Mouse (Mus musculus) liver, embryonic 16.5 days (tissue): Measurements from ENCODE around the gene Gja1. TPM values are rescaled to one million over a fixed set of nuclear protein-coding genes. Genes with fewer than 3 reads are reported as not detected.

Experiments
- ATAC-seq: fragments of 200-750 bp; cut with Nextera tagmentation; 2 replicates; pipeline ENCODE4 v1.8.0; 2017; ENCODE audit warnings: low read depth, mild to moderate bottlenecking, moderate number of reproducible peaks, moderate library complexity
- H3K27ac ChIP-seq: fragments of 300-500 bp; sonication (generic); 2 replicates; pipeline ENCODE4 v1.5.1; 2014; ENCODE audit warnings: mild to moderate bottlenecking, low read length
- H3K27me3 ChIP-seq: fragments of 300-500 bp; sonication (generic); 2 replicates; pipeline ENCODE4 v1.6.1; 2014; ENCODE audit warnings: low read depth, low read length, mixed read lengths; ENCODE audit not compliant: control insufficient read depth, insufficient read depth
- H3K36me3 ChIP-seq: fragments of 300-500 bp; sonication (generic); 2 replicates; pipeline ENCODE4 v1.6.1; 2014; ENCODE audit warnings: mild to moderate bottlenecking; ENCODE audit not compliant: control insufficient read depth, insufficient read depth
- H3K4me1 ChIP-seq: fragments of 300-500 bp; sonication (generic); 2 replicates; pipeline ENCODE4 v1.6.1; 2014; ENCODE audit warnings: low read depth, low read length, mixed read lengths; ENCODE audit not compliant: control insufficient read depth
- H3K4me2 ChIP-seq: fragments of 300-500 bp; sonication (generic); 2 replicates; pipeline ENCODE4 v1.6.1; 2014; ENCODE audit warnings: low read depth, low read length, mixed read lengths
- H3K4me3 ChIP-seq: fragments of 300-500 bp; sonication (generic); 2 replicates; pipeline ENCODE4 v1.5.1; 2014; ENCODE audit warnings: low read depth, mild to moderate bottlenecking, low read length
- H3K9ac ChIP-seq: fragments of 300-500 bp; sonication (generic); 2 replicates; pipeline ENCODE4 v1.6.1; 2014; ENCODE audit warnings: low read depth, low read length
- H3K9me3 ChIP-seq: fragments of 300-500 bp; sonication (generic); replicated peaks from 2 replicates; pipeline ENCODE4 v1.6.1; 2016; ENCODE audit warnings: low read length; ENCODE audit not compliant: control insufficient read depth
- WGBS: fragments of 180-500 bp; shearing (Covaris S2); extraction: QIAGEN DNeasy Blood & Tissue Kit; methylation state at CpG from one replicate; pipeline ENCODE4 v1.1.7; 2014; ENCODE audit not compliant: insufficient replicate concordance; 5-methylcytosine and 5-hydroxymethylcytosine counted together
- polyA plus RNA-seq: library from polyadenylated mRNA; unstranded; fragments of >200 nt; fragmentation: Nextera tagmentation; extraction: Ambion mirVana; gene quantifications from 2 replicates; pipeline ENCODE4 v1.2.1, GENCODE M21; 2015

Gene Gja1
- 4.6 and 6.4 TPM in 2 replicates for polyA plus RNA-seq

DNA sequence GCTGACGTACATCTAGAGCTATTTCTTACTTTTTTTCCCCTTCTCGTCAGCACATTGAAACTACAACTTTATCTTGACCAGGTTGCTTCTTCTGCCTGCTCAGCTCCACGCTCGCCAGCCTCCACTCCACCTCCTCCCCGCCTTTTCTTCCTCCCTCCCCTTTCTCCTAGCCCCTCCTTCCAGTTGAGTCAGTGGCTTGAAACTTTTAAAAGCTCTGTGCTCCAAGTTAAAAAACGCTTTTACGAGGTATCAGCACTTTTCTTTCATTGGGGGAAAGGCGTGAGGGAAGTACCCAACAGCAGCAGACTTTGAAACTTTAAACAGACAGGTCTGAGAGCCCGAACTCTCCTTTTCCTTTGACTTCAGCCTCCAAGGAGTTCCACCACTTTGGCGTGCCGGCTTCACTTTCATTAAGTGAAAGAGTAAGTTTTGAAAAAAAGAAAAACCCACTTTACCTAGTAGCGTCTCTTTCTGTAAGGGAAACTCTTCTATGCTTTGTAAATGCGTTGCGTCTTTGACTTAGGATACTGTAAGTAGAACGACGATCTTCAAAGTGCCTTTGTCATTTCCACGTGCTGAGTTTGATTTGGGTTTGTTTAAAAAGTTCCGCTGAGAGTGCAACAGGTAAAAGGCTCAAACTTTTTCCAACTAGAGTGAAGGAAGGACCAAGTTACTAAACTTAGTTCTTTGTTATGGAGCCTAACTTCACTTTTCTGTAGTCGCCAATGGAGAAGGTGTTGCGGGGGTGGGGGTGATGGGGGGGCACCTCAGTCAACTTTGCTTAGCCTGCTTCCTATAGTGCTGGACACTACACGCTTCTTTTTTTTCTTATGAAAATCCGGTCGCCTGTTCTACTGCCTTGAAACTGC, at the start of gene Gja1:
Gene Gja1 (plus strand): TSS at position 234 of the 869 bp plus-strand sequence.
- Histone ChIP-seq H3K4me1 (peaks cover 3% of the 10 kb centered on the region; the same call in 1 of the 2 replicates), H3K36me3 (no peaks in the 10 kb centered on the region), H3K27me3 (peaks cover 12% of the 10 kb centered on the region), H3K4me3 (peak within 1 kb of the TSS; percentile 54), H3K9me3 (no peaks in the 10 kb centered on the region), H3K4me2 (peak within 1 kb of the TSS; percentile 68), H3K9ac (peak within 1 kb of the TSS; percentile 14; the same call in 1 of the 2 replicates), H3K27ac (no peak within 1 kb of the TSS)
- ATAC-seq = peak; percentile 45; the same call in 1 of the 2 replicates
- under 1% methylated on average over 23 of the region's 23 CpGs for WGBS

DNA sequence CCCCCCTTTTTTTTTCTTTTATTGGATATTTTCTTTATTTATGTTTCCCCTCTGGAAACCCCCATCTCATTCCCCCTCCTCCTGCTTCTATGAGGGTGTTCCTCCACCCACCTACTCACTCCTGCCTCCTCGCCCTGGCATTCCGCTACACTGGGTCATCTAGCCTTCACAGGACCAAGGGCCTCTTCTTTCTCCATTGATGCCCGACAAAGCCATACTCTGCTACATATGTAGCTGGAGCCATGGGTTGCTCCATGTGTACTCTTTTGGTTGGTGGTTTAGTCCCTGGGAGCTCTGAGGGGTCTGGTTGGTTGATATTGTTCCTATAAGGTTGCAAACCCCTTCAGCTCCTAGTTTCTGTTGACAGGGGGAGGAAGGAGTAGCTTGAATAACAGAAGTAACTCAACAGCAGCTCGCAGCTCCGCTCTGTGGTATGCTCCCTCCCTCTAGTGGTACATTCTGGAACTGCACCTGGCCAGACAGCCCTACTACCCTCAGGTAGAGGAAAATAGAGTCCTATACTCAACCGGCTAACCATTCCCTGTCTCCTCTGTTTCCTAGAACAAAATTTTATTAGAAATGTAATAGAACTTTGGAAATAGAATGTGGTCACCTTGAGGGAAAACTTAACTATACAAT, 38.2 kb upstream of the Gja1 start:
- Histone ChIP-seq H3K27me3 (no peaks in the 10 kb centered on the region), H3K4me3 (no peak overlapping the region), H3K27ac (no peak overlapping the region), H3K4me1 (no peaks in the 10 kb centered on the region), H3K9ac (no peak overlapping the region), H3K9me3 (no peaks in the 10 kb centered on the region), H3K4me2 (no peak overlapping the region), H3K36me3 (no peaks in the 10 kb centered on the region)
- 0 out of 2 replicates have a peak, but pooled peaks have one; percentile 13 for ATAC-seq
- 43% methylated on average over 6 of the region's 6 CpGs for WGBS

DNA sequence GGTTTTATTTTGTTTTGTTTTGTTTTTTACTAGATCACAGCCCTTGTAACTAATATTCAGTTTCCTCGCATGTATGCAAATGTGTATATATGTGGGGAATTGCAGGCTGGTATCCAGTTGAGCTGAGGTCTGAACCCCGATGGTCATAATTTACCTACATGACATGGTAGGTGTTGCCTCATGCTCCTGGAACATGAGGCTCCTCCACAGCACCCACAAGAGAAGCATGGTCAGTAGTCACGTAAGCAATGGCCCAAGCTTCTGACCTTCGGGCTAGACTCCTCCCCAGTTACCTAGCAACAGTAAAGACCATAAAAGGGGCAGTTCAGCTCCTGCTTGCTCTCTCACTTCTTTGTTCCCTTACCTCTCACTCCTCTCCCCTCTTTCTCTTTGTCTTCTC, 16.7 kb upstream of the Gja1 start:
- no peaks in the 10 kb centered on the region for H3K36me3 ChIP-seq
- no peak for ATAC-seq
- no peaks in the 10 kb centered on the region for H3K27me3 ChIP-seq
- no peak overlapping the region for H3K4me2 ChIP-seq
- no peak overlapping the region for H3K27ac ChIP-seq
- no peak overlapping the region for H3K9ac ChIP-seq
- H3K9me3 ChIP-seq = no peaks in the 10 kb centered on the region
- 60% methylated on average over 4 of the region's 4 CpGs for WGBS
- H3K4me1 ChIP-seq = no peaks in the 10 kb centered on the region
- H3K4me3 ChIP-seq = no peak overlapping the region

DNA sequence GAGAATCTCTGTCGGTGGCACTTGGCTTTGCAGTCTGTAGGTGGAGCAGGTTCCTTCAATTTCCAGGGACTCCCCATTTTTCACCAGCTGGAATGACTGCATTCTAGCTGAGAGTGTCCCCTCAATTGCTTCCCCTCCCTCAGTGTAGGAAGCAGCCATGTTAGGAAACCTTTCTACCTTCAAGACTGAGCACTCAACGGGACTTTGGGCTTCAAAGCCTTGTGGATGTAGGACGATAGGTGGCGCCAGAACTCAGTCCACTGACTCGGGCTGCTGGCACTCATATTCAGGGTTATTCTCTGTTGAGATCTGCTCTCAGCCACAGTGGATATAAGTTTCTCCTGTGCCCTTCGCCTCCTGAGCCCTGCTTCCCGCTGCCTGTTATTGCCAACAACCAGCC, 8.1 kb upstream of the Gja1 start:
- Histone ChIP-seq H3K27ac (no peak overlapping the region), H3K4me3 (no peak overlapping the region), H3K9ac (no peak overlapping the region), H3K4me2 (no peak overlapping the region), H3K9me3 (no peaks in the 10 kb centered on the region), H3K36me3 (no peaks in the 10 kb centered on the region), H3K27me3 (no peaks in the 10 kb centered on the region), H3K4me1 (no peaks in the 10 kb centered on the region)
- 13% methylated on average over 7 of the region's 7 CpGs for WGBS
- ATAC-seq = no peak

DNA sequence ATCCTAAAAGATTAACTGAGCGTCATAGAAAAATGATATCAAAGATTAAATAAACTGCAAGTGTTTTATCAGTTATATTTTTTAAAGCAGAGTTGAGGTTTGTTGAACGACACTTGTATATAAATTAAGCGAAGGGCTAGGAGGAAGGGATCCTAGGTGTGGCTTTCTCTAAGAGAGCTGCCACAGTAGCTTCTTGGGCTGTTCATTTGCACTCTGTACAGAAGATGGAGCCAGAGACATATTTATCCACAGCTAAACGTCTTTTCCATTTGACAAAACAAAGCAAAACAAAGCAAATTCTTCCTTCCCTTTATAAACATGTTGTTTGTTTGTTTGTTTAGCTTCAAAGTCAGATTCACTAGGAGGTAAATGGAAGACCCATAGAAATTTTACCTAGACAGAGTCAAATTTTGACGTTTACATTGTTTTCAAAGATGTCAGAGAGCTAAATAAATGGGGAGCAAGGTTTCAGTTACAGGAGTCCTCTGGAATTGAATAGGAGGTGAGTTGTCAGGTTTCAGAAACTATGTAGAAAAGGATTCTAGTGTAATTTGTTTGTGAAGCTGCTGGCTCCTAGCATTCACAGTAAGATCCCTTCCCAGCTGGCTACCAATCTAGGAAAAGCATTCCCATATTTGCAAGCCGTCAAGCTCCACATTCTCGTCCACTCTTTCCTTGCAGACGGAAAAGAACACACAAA, 4.0 kb upstream of the Gja1 start:
- Histone ChIP-seq H3K4me3 (no peak overlapping the region), H3K4me1 (no peaks in the 10 kb centered on the region), H3K36me3 (no peaks in the 10 kb centered on the region), H3K9ac (no peak overlapping the region), H3K9me3 (no peaks in the 10 kb centered on the region), H3K27me3 (peaks cover 6% of the 10 kb centered on the region; the same call in 1 of the 2 replicates), H3K4me2 (no peak overlapping the region), H3K27ac (no peak overlapping the region)
- 35% methylated on average over 8 of the region's 8 CpGs for WGBS
- no peak for ATAC-seq

DNA sequence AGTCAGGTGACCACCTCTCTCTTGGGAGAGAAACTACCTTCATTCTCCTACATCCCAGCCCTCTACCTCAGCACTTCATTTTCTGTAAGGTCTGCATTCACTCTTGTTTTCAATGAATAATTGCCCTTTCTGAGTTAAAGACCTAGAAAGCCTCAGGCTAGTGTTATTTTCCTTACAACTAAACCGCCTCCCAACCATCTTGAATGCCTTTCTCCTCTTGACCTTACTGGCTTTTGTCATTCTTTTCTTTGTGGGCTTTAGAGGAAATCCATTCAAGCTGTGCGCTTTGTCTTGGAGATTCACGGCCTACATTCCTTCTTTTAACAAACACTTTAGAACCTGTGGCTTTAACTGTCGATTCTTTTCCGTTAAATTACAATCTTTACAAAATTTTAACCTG, 3.0 kb upstream of the Gja1 start:
- 52% methylated on average over 5 of the region's 5 CpGs for WGBS
- H3K27ac ChIP-seq = no peak overlapping the region
- peaks cover 10% of the 10 kb centered on the region for H3K27me3 ChIP-seq
- no peak for ATAC-seq
- no peak overlapping the region for H3K9ac ChIP-seq
- no peaks in the 10 kb centered on the region for H3K36me3 ChIP-seq
- H3K4me2 ChIP-seq = no peak overlapping the region
- H3K9me3 ChIP-seq = no peaks in the 10 kb centered on the region
- no peak overlapping the region for H3K4me3 ChIP-seq
- H3K4me1 ChIP-seq = peaks cover 3% of the 10 kb centered on the region; the same call in 1 of the 2 replicates

DNA sequence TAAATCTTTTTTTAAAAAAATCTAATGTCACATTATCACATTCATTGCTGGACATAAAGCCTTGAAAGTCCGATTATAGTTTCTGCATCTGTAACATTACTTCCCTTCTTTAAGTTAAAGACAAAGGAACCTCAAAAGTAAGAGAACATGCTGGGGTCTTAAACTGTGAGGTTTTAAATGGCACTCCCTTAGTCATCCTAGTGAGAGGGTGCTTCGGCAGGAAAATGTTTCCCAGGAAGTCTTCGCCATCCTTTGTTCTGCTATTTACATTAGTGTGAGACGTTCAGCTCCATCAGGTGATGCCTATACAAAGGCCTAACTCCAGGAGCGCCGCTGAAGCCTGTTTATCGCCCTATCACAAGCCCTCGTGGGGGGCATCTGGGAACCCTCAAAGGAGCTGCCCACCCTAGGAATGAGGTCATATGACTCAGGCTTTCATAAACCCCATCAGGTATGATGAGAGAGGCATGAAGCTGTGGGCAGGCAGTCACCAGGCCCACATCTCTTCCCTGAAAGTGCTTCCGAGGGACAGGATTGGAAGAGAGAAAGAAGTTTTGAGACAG, 1.1 kb upstream of the Gja1 start:
- H3K9me3 ChIP-seq = no peaks in the 10 kb centered on the region
- H3K4me3 ChIP-seq = no peak overlapping the region
- H3K27me3 ChIP-seq = peaks cover 12% of the 10 kb centered on the region
- no peak overlapping the region for H3K4me2 ChIP-seq
- H3K27ac ChIP-seq = no peak overlapping the region
- WGBS = 48% methylated on average over 9 of the region's 9 CpGs
- ATAC-seq = no peak
- H3K36me3 ChIP-seq = no peaks in the 10 kb centered on the region
- no peak overlapping the region for H3K9ac ChIP-seq
- H3K4me1 ChIP-seq = peaks cover 3% of the 10 kb centered on the region; the same call in 1 of the 2 replicates

DNA sequence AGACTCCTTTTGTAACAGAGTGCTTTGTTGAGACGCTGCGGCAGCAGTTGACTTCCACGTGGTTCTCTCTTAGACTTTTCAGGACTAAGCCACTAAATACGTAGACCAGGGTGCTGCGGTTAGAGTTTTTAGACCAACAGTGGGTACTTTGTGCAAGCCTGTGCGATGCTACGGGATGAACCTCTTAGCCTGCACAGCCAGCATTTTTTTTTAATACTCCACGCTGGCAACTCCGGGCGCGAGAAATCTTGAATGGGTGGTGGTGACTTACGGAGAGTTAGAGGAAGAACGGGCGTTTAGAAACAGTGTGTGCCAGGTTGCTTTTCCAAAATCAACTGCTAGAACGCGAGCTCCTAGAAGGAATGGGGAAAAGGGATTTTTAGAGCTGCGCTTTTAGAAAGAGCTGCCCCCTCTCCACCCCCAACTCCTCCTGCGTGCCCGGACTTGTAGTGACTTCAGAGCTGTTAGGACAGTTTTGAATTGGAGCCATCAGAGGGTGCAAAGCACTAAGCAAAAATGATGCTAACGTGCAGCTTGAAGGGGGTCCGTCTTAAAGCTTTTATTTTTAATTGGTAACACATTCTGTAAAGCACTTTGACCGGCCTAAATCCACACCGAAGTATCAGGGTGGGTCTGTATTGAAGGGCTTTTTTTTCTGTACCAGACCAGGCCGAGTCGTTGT, 977 bp downstream of the Gja1 start:
- Histone ChIP-seq H3K4me3 (peak overlapping the region; percentile 54), H3K9me3 (no peaks in the 10 kb centered on the region), H3K27ac (no peak overlapping the region), H3K36me3 (no peaks in the 10 kb centered on the region), H3K4me1 (peaks cover 3% of the 10 kb centered on the region; the same call in 1 of the 2 replicates), H3K27me3 (peaks cover 12% of the 10 kb centered on the region), H3K9ac (peak overlapping the region; percentile 14; the same call in 1 of the 2 replicates), H3K4me2 (peak overlapping the region; percentile 68)
- no peak for ATAC-seq
- under 1% methylated on average over 25 of the region's 25 CpGs for WGBS
